Mouse (Mus musculus) heart, adult 2 months (tissue): ENCODE results near the gene Plekhd1.

Experiments used
- CTCF ChIP-seq: fragments of 200-600 bp; IDR thresholded peaks from 2 replicates; pipeline ENCODE4 v1.8.1; 2022; ENCODE audit warnings: antibody characterized with exemption, mild to moderate bottlenecking, moderate library complexity
- EP300 ChIP-seq: fragments of 200-500 bp; IDR thresholded peaks from 2 replicates; pipeline ENCODE4 v1.6.1; 2011; ENCODE audit warnings: low read depth, low read length, control low read depth; ENCODE audit not compliant: insufficient read depth
- POLR2A ChIP-seq: fragments of 200-500 bp; IDR thresholded peaks from 2 replicates; pipeline ENCODE4 v1.6.1; 2011; ENCODE audit warnings: mild to moderate bottlenecking, low read depth, low read length, control low read depth; ENCODE audit not compliant: insufficient read depth

GRCm38 (mm10) chr12:80689696-80690095 is 2.7 kb upstream of the Plekhd1 start:
- no peak for TF ChIP-seq POLR2A
- TF ChIP-seq CTCF: no peak
- no peak for TF ChIP-seq EP300
